Mouse (Mus musculus) monocyte, adult 59 days (primary cell): ENCODE results near the gene Hist1h1d. TPM values are rescaled to one million over a fixed set of nuclear protein-coding genes. Genes with fewer than 3 reads are reported as not detected.

Source experiments
- total RNA-seq, 2 experiments: library from RNA; stranded (reverse); gene quantifications; one replicate each; pipeline ENCODE4 v1.2.4; 2023

Gene Hist1h1d
- 10 to 100 TPM; 41.3 to 48.8 TPM for total RNA-seq

GRCm38 (mm10) chr13:23552962-23553361 is at the start of gene Hist1h1d:
Gene Hist1h1d, plus strand, starts transcription at chr13:23553262.

GRCm38 (mm10) chr13:23530901-23531875 is 21.9 kb upstream of the Hist1h1d start, which contains the start of gene Hist1h4h:
Gene Hist1h4h, plus strand, starts transcription at chr13:23531050.

DNA sequence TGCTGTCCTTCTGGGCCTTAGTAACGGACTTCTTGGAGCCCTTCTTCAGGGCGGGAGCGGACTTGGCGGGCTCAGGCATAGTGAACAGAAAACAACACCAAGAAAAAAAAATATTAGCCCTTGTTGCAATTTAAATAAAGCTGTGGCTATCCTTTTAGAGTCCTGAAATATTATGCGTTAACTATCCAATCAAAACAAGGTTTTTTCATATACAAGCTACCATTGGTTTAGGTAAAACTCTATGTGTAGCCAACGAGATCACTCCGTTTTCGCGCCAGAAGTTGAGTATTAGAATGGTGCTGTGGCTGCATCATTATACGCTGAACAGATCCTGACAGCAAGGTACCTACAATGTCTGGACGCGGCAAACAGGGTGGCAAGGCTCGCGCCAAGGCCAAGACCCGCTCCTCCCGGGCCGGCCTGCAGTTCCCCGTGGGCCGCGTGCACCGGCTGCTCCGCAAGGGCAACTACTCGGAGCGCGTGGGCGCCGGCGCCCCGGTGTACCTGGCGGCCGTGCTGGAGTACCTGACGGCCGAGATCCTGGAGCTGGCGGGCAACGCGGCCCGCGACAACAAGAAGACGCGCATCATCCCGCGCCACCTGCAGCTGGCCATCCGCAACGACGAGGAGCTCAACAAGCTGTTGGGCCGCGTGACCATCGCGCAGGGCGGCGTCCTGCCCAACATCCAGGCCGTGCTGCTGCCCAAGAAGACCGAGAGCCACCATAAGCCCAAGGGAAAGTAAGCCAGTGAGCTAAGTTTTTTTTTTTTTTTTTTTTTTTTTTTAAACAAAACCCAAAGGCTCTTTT is 19.3 kb upstream of the Hist1h1d start, which contains the start of gene Hist1h2af:
Hist1h2af (plus strand) TSS at position 347 of the 808 bp plus-strand sequence.

GRCm38 (mm10) chr13:23535137-23536075 is 17.7 kb upstream of the Hist1h1d start, which contains the start of gene Hist1h3g:
Gene Hist1h3g, plus strand, starts transcription at chr13:23535422.

DNA sequence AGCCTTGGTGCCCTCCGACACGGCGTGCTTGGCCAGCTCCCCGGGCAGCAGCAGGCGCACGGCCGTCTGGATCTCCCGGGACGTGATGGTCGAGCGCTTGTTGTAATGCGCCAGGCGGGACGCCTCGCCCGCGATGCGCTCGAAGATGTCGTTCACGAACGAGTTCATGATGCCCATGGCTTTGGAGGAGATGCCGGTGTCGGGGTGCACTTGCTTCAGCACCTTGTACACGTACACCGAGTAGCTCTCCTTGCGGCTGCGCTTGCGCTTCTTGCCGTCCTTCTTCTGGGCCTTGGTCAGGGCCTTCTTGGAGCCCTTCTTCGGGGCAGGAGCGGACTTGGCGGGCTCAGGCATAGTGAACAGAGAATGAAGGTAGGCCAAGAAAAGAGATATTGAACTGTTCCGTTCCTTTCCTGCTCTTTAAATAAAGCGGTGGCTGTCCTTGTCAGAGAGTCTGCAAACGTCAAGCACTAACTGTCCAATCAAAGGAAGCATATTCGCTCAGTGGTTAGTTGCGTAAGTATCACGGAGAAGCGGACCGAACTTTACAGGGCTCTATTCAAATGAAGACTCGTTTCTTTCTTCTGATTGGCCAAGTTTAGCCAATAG is 10.0 kb upstream of the Hist1h1d start, which contains the start of gene Hist1h2bh:
Hist1h2bh (minus strand) TSS at position 394 of the 609 bp plus-strand sequence.

DNA sequence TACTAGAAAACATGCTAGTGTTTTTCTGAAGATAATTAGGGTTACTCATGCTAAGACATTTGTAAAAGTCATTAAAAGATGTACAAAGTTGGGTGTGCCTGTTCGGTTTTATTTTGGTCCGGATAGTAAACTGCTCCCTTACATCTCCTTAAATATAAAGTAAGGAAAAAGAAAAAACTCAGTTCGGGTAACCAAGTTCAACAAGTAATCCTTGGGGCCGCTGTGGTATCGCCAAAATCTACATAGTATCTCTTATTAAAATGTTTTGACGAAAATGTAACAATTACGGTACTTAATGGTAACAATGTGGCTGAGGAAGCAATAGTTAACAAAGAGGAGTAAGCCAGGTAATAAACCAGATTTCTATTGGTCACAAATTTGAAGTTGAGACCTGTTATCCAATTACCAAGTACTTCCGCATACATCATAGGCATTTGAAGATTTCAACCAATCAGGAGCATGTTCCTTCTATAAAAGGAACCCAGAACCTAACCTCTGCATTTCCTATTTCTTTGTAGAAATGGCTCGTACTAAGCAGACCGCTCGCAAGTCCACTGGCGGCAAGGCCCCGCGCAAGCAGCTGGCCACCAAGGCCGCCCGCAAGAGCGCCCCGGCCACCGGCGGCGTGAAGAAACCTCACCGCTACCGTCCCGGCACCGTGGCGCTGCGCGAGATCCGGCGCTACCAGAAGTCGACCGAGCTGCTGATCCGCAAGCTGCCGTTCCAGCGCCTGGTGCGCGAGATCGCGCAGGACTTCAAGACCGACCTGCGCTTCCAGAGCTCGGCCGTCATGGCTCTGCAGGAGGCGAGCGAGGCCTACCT is 8.9 kb upstream of the Hist1h1d start, which contains the start of gene Hist1h3f:
Hist1h3f (plus strand) TSS at position 88 of the 822 bp plus-strand sequence.

GRCm38 (mm10) chr13:23551146-23551834 is 1.8 kb upstream of the Hist1h1d start, which contains the start of gene Hist1h4f:
Gene Hist1h4f, minus strand, starts transcription at chr13:23551648.

GRCm38 (mm10) chr13:23561883-23562659 is 9.0 kb downstream of the Hist1h1d start, which contains the start of gene Hist1h3e:
Gene Hist1h3e, minus strand, starts transcription at chr13:23562369.

DNA sequence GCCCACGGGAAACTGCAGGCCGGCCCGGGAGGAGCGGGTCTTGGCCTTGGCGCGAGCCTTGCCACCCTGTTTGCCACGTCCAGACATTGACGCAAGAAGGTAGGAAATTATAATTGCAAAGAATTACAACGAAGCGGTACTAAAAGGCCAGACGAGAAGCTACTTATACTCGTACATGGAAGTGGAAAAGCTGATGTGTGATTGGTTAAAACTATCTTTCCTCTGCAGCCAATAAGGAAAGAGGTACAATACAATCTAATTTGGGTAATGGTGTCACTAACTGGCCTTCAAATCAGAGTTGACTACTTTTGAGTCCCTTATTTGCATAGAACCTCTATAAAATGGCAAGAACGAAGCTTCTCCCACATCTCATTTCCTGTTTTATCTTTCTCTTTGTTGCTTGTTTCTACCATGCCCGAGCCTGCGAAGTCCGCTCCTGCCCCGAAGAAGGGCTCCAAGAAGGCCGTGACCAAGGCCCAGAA is 18.0 kb downstream of the Hist1h1d start, which contains the start of the genes Hist1h2ae and Hist1h2bg:
Hist1h2ae (minus strand) TSS at position 199 of the 482 bp plus-strand sequence.
Hist1h2bg (plus strand) TSS at position 375 of the 482 bp plus-strand sequence.

GRCm38 (mm10) chr13:23573898-23574524 is 20.9 kb downstream of the Hist1h1d start, which contains the start of the genes Hist1h2bf and Hist1h2ad:
Gene Hist1h2bf, minus strand, starts transcription at chr13:23574196.
Gene Hist1h2ad, plus strand, starts transcription at chr13:23574381.

GRCm38 (mm10) chr13:23575271-23575851 is 22.3 kb downstream of the Hist1h1d start, which contains the start of gene Hist1h3d:
Gene Hist1h3d, plus strand, starts transcription at chr13:23575763.

DNA sequence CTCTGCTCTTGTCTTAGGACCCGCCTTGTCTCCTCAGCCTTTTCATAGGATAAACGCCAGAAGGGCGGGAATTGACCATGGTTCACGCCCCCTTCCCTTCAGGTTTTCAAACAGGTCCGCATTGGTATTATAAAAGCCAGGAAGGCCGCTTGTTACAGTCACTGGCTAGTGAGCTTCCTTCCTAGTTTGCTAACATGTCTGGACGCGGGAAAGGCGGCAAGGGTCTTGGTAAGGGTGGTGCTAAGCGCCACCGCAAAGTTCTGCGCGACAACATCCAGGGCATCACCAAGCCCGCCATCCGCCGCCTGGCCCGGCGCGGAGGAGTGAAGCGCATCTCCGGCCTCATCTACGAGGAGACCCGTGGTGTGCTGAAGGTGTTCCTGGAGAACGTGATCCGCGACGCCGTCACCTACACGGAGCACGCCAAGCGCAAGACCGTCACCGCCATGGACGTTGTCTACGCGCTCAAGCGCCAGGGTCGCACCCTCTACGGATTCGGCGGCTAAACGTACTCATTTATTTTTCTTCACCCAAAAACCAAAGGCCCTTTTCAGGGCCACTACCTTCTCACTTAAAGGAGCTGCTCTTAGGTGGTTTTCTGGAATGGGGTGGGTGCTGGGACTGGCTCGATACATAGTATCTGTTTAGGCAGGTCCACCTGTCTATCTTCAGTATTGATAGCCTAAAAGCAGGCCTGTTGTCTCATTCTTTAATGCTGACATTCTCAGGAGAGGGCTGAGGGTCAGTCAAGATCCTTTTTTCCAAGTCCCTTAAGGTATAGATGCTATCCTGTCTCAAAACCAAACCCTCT is 28.6 kb downstream of the Hist1h1d start, which contains the start of gene Hist1h4d:
Hist1h4d (plus strand) TSS at position 191 of the 811 bp plus-strand sequence.

